ENCODE assay signal across 10 mouse cellular contexts in genomic region chr12:27978257-27978931, GRCm38 (mm10).
DNase-seq lines count a peak whose midpoint lies in the region; ATAC-seq and TF ChIP-seq lines count a peak whose summit lies in the region.
"Had no signal": no experiment of that assay in that cellular context is flagged by ENCODE, and none has a peak within 500 bp of the region (broad histone marks: within the 10 kb centered on the region; RNA-seq: fewer than 3 reads in every experiment).

No protein-coding gene starts in this region.

- no peak overlapping the region for H3K4me2 ChIP-seq in midbrain, embryonic 11.5 days

- H3K9me3 ChIP-seq in midbrain, embryonic 11.5 days (ENCODE audit: control insufficient read depth, low read length) = no peaks in the 10 kb centered on the region
- H3K9me3 ChIP-seq: megakaryocyte, embryonic 14.5 days had no signal

- H3K27ac ChIP-seq in midbrain, embryonic 11.5 days (ENCODE audit: low read depth, low read length) = no peak overlapping the region; the same call in 1 of the 2 replicates
- no peak overlapping the region for H3K27ac ChIP-seq in kidney, adult 2 months (ENCODE audit: insufficient read depth, low read depth, low read length)

- no peak overlapping the region for H3K4me3 ChIP-seq in midbrain, embryonic 11.5 days (ENCODE audit: low read depth, low read length)
- H3K4me3 ChIP-seq in kidney, adult 2 months (ENCODE audit: insufficient read depth, low read depth, low read length) = no peak overlapping the region
- H3K4me3 ChIP-seq: megakaryocyte, embryonic 14.5 days had no signal

- H3K9ac ChIP-seq in midbrain, embryonic 11.5 days (ENCODE audit: low read length) = peak overlapping the region; percentile 34

- no peaks in the 10 kb centered on the region for H3K27me3 ChIP-seq in midbrain, embryonic 11.5 days (ENCODE audit: control insufficient read depth, insufficient read depth, low read length)
- H3K27me3 ChIP-seq in kidney, adult 2 months (replicated peaks; ENCODE audit: control insufficient read depth, insufficient read depth, low read length) = no peaks in the 10 kb centered on the region; the same call in 1 of the 2 replicates
- H3K27me3 ChIP-seq: megakaryocyte, embryonic 14.5 days had no signal

- peak; percentile 18 for DNase-seq in left cerebral cortex, adult 11 months (ENCODE audit: low spot score)
- no peak for DNase-seq in left cerebral cortex, postnatal 4 days
- peak; percentile 62 to 78 for DNase-seq in layer of hippocampus, adult 18-20 months (ENCODE audit: low spot score in 2 of 2)
- DNase-seq in midbrain, embryonic 11.5 days (ENCODE audit: low spot score, missing footprints) = peak; percentile 84
- DNase-seq in yolk sac, embryonic 10.5 days (ENCODE audit: low spot score) = no peak
- DNase-seq in heart, adult 18-20 months = no peak
- DNase-seq in urinary bladder, postnatal 4 days (ENCODE audit: low spot score in 2 of 2) = no peak
- DNase-seq in kidney, adult 2 months = no peak
- DNase-seq: kidney, postnatal 25 days had no signal

- intact Hi-C loops in left cerebral cortex, postnatal 4 days (cut with DNase I) = no loop called here

- peak; percentile 58; the same call in 1 of the 2 replicates for ATAC-seq in midbrain, embryonic 11.5 days (ENCODE audit: low FRiP score)

- no peak for TF ChIP-seq POLR2A in kidney, adult 2 months (IDR thresholded peaks at IDR 0.05; ENCODE audit: low read depth, low read length)

- WGBS in midbrain, embryonic 11.5 days = 43% methylated on average over 8 of the region's 8 CpGs
- WGBS in kidney, adult 2 months = 64% methylated on average over 8 of the region's 8 CpGs

- H3K4me1 ChIP-seq in midbrain, embryonic 11.5 days (ENCODE audit: control insufficient read depth, insufficient read depth, low read length) = peaks cover 13% of the 10 kb centered on the region
- no peaks in the 10 kb centered on the region for H3K4me1 ChIP-seq in kidney, adult 2 months (ENCODE audit: control insufficient read depth, insufficient read depth, low read length)
- H3K4me1 ChIP-seq: megakaryocyte, embryonic 14.5 days had no signal

- no peaks in the 10 kb centered on the region for H3K36me3 ChIP-seq in midbrain, embryonic 11.5 days (ENCODE audit: control insufficient read depth, insufficient read depth, low read length)
- H3K36me3 ChIP-seq in kidney, adult 2 months (ENCODE audit: control insufficient read depth, insufficient read depth, low read length) = no peaks in the 10 kb centered on the region

- no peak for TF ChIP-seq CTCF in kidney, adult 2 months (conservative IDR thresholded peaks at IDR 0.05; ENCODE audit: insufficient read depth, insufficient read length, low read depth, low read length)

Comparison
In these comparisons a context has a peak if more than half of its experiments do, and no peak if none do; other contexts are left out.
1. DNase-seq: peak in left cerebral cortex, adult 11 months (single experiment), layer of hippocampus, adult 18-20 months (2 of 2) and midbrain, embryonic 11.5 days (single experiment); none in left cerebral cortex, postnatal 4 days (single experiment), yolk sac, embryonic 10.5 days (single experiment), heart, adult 18-20 months (0 of 2), urinary bladder, postnatal 4 days (0 of 2) and kidney, adult 2 months (single experiment).